Mouse (Mus musculus) erythroblast, embryonic 14.5 days (primary cell): ENCODE data around the gene Pard6b.

Source experiments
- GATA1 ChIP-seq: IDR thresholded peaks from 2 replicates; pipeline ENCODE4 v1.6.1; 2012; ENCODE audit warnings: low read length, inconsistent platforms, mixed read lengths
- TAL1 ChIP-seq: IDR thresholded peaks from 3 replicates; pipeline ENCODE4 v1.6.1; 2012; ENCODE audit warnings: low read length, inconsistent platforms, mixed read lengths

- no peak for TF ChIP-seq GATA1
- TF ChIP-seq TAL1 = no peak
These were observed 36.0 kb upstream of the Pard6b start for GRCm38 (mm10) chr2:168044681-168045287.
